8 mouse cellular contexts compared by ENCODE assay signal in the genomic region with DNA sequence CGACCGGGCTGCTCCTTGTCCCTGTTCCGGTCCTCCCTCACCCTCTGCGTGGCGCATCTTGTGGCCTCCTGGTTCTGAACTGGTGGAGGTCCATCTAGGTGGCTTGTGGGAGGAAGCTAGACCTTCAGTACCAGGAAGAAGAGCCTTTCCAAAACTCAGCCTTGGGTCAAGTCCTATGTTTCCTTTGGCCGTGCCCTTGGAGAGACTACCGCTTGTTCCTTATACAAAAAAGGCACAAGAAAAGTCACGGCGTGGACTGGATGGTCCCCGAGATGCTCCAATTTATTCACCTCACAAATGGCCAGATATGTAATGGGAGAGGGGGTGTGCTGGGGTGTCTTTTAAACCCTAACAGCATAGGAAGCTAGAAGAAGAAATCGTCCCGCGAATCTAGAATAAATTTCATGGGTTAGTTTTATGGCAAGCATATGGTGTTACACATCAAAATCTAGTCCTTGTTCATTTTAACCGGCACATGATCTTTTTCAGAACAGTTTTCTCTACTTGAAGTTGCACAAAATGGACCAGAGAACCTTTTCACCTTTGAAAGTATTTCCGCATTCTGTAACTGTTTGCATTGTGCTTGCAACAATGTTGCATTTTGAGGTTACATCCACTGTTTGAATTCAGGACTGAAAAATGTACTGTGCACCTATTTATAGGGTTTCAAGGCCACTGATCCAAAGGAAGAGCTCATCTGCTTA. TPM values are rescaled to one million over a fixed set of nuclear protein-coding genes. Genes with fewer than 3 reads are reported as not detected.
DNase-seq lines count a peak whose midpoint lies in the region; ATAC-seq and TF ChIP-seq lines count a peak whose summit lies in the region.

A gene (minus strand): TSS at position 246 of the 704 bp plus-strand sequence.

- ATAC-seq in forebrain, postnatal 0 days: no peak
- ATAC-seq in hindbrain, embryonic 16.5 days: no peak

- H3K9me3 ChIP-seq in forebrain, postnatal 0 days (ENCODE audit: low read length): no peaks in the 10 kb centered on the region
- H3K9me3 ChIP-seq in hindbrain, embryonic 16.5 days (ENCODE audit: control insufficient read depth, low read length): no peaks in the 10 kb centered on the region

- H3K4me3 ChIP-seq in forebrain, postnatal 0 days (ENCODE audit: low read depth, low read length): peak within 1 kb of the TSS; percentile 96
- peak within 1 kb of the TSS; percentile 82 for H3K4me3 ChIP-seq in hindbrain, embryonic 16.5 days (ENCODE audit: low read length)

- peak within 1 kb of the TSS; percentile 81 for H3K4me2 ChIP-seq in forebrain, postnatal 0 days (ENCODE audit: low read depth)
- H3K4me2 ChIP-seq in hindbrain, embryonic 16.5 days (ENCODE audit: low read length): peak within 1 kb of the TSS; percentile 69

- no peaks in the 10 kb centered on the region for H3K27me3 ChIP-seq in forebrain, postnatal 0 days (ENCODE audit: insufficient read depth, low read length)
- H3K27me3 ChIP-seq in hindbrain, embryonic 16.5 days (replicated peaks; ENCODE audit: control insufficient read depth, insufficient read depth, low read length): no peaks in the 10 kb centered on the region

- no peak for TF ChIP-seq CTCF in forebrain, postnatal 0 days (IDR thresholded peaks at IDR 0.05; ENCODE audit: low read depth)

- DNase-seq in heart, adult 18-20 months: no peak
- DNase-seq in heart, adult 11 months: no peak
- peak; percentile 9 for DNase-seq in NIH3T3 (ENCODE audit: low read depth)
- no peak for DNase-seq in forebrain, postnatal 0 days
- DNase-seq in lung, postnatal 25 days (ENCODE audit: low spot score): peak; percentile 14
- DNase-seq in ovary, postnatal 14 days (ENCODE audit: low spot score): no peak
- DNase-seq in T-cell, adult 2 months (ENCODE audit: low spot score): no peak

- no peaks in the 10 kb centered on the region for H3K36me3 ChIP-seq in forebrain, postnatal 0 days (ENCODE audit: insufficient read depth)
- no peaks in the 10 kb centered on the region for H3K36me3 ChIP-seq in hindbrain, embryonic 16.5 days (ENCODE audit: control insufficient read depth, insufficient read depth, low read length)

- WGBS in forebrain, postnatal 0 days: 8% methylated on average over 15 of the region's 15 CpGs
- WGBS in hindbrain, embryonic 16.5 days: 6% methylated on average over 15 of the region's 15 CpGs

- peaks cover 14% of the 10 kb centered on the region for H3K4me1 ChIP-seq in forebrain, postnatal 0 days (ENCODE audit: insufficient read depth)
- H3K4me1 ChIP-seq in hindbrain, embryonic 16.5 days (ENCODE audit: control insufficient read depth, insufficient read depth, low read depth, low read length): peaks cover 24% of the 10 kb centered on the region

- peak within 1 kb of the TSS; percentile 99 for H3K27ac ChIP-seq in forebrain, postnatal 0 days (ENCODE audit: low read depth, low read length)
- peak within 1 kb of the TSS; percentile 99 for H3K27ac ChIP-seq in hindbrain, embryonic 16.5 days (ENCODE audit: low read depth, low read length)

- H3K9ac ChIP-seq in forebrain, postnatal 0 days: peak within 1 kb of the TSS; percentile 96
- peak within 1 kb of the TSS; percentile 99 for H3K9ac ChIP-seq in hindbrain, embryonic 16.5 days (ENCODE audit: low read depth, low read length)

RNA-seq across cellular contexts. Expression of the gene that starts here (rescaled TPM):
- total RNA-seq in heart, adult 18-20 months (2021): 10 to 100 TPM; 59.8 to 63.8 TPM
- 68.9 and 79.4 TPM in 2 replicates for total RNA-seq in forebrain, postnatal 0 days (2014; rRNA removed)
- 57.0 and 61.9 TPM in 2 replicates for polyA plus RNA-seq in forebrain, postnatal 0 days (2015; fragmentation: Nextera tagmentation; extraction: Ambion mirVana)
- polyA plus RNA-seq in hindbrain, embryonic 16.5 days (2015; fragmentation: Nextera tagmentation; extraction: Ambion mirVana): 78.9 and 83.9 TPM in 2 replicates

Comparison
In these comparisons a context has a peak if more than half of its experiments do, and no peak if none do; other contexts are left out.
1. DNase-seq: peak in NIH3T3 (single experiment) and lung, postnatal 25 days (single experiment); none in heart, adult 18-20 months (0 of 2), heart, adult 11 months (single experiment), forebrain, postnatal 0 days (single experiment), ovary, postnatal 14 days (single experiment) and T-cell, adult 2 months (single experiment).